Mouse (Mus musculus) heart, adult 2 months (tissue): Measurements from ENCODE around the gene Tenm4. TPM values are rescaled to one million over a fixed set of nuclear protein-coding genes. Genes with fewer than 3 reads are reported as not detected.

Experiments
- DNase-seq, 2 experiments: peaks; one replicate each; pipeline ENCODE4 v3.0.0; 2021
- H3K27ac ChIP-seq: fragments of 200-600 bp; 2 replicates; pipeline ENCODE4 v1.8.1; 2022
- H3K27me3 ChIP-seq: fragments of 200-500 bp; 2 replicates; pipeline ENCODE4 v1.6.1; 2012; ENCODE audit warnings: mild to moderate bottlenecking, low read length, inconsistent platforms, mixed read lengths; ENCODE audit not compliant: control insufficient read depth, insufficient read depth
- H3K36me3 ChIP-seq: fragments of 200-500 bp; 2 replicates; pipeline ENCODE4 v1.6.1; 2012; ENCODE audit warnings: low read length, inconsistent platforms; ENCODE audit not compliant: control insufficient read depth, insufficient read depth
- H3K4me1 ChIP-seq: fragments of 200-500 bp; 2 replicates; pipeline ENCODE4 v1.6.1; 2011; ENCODE audit warnings: low read length; ENCODE audit not compliant: control insufficient read depth, insufficient read depth
- H3K4me3 ChIP-seq: fragments of 200-600 bp; 2 replicates; pipeline ENCODE4 v1.8.1; 2022
- H3K79me2 ChIP-seq: fragments of 200-500 bp; replicated peaks from 2 replicates; pipeline ENCODE4 v1.6.1; 2012; ENCODE audit warnings: mild to moderate bottlenecking, inconsistent platforms, low read length, moderate library complexity, mixed read lengths; ENCODE audit not compliant: control insufficient read depth, insufficient read depth
- H3K9ac ChIP-seq: fragments of 200-500 bp; 2 replicates; pipeline ENCODE4 v1.6.1; 2012; ENCODE audit warnings: low read depth, mild to moderate bottlenecking, control low read depth, inconsistent platforms, low read length, mixed read lengths
- CTCF ChIP-seq: fragments of 200-600 bp; IDR thresholded peaks from 2 replicates; pipeline ENCODE4 v1.8.1; 2022; ENCODE audit warnings: antibody characterized with exemption, mild to moderate bottlenecking, moderate library complexity
- EP300 ChIP-seq: fragments of 200-500 bp; IDR thresholded peaks from 2 replicates; pipeline ENCODE4 v1.6.1; 2011; ENCODE audit warnings: low read depth, low read length, control low read depth; ENCODE audit not compliant: insufficient read depth
- POLR2A ChIP-seq: fragments of 200-500 bp; IDR thresholded peaks from 2 replicates; pipeline ENCODE4 v1.6.1; 2011; ENCODE audit warnings: mild to moderate bottlenecking, low read depth, low read length, control low read depth; ENCODE audit not compliant: insufficient read depth
- WGBS: fragments of 180-500 bp; shearing (Covaris S2); methylation state at CpG from one replicate; pipeline ENCODE4 v1.1.7; 2018; 5-methylcytosine and 5-hydroxymethylcytosine counted together
- intact Hi-C: fragments of 180-260 bp; cut with DNase I; formaldehyde crosslinking; loops from one replicate; pipeline ENCODE4 v1.15.1; 2025
- polyA plus RNA-seq: library from polyadenylated mRNA; depleted of rRNA; stranded (reverse); fragments of >200 nt; gene quantifications from 2 replicates; pipeline ENCODE4 v1.2.3, GENCODE M21; 2012
- total RNA-seq, 2 experiments: library from RNA; stranded (reverse); gene quantifications; 2 replicates each; pipeline ENCODE4 v1.2.3; 2021

The Tenm4 gene
- total and polyA plus RNA-seq, 3 experiments: 0.34 to 1.3 (median 0.74) TPM

DNA sequence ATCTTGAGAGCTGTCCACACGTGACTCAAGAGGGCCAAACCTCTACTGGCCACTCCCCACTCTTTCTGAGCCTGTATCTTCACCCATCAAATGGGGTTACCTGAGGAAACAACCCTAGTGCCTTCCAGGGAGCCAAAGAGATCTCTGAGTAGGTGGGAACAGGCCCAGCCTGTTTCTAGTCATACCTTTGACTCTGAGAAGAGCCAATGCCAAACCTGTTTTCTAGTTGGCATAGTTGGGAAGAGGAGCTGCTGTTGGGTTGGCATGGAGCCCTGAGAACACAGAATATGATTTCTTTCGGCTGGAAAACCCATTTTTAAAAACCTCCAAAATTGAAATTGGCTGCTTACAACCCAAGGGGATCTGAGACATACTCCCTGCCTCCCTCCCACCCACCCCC, 286.8 kb downstream of the Tenm4 start:
- no peak for TF ChIP-seq POLR2A
- H3K36me3 ChIP-seq: no peaks in the 10 kb centered on the region
- H3K79me2 ChIP-seq: no peaks in the 10 kb centered on the region
- no peaks in the 10 kb centered on the region for H3K27me3 ChIP-seq
- no peak overlapping the region for H3K4me3 ChIP-seq
- intact Hi-C loops: no loop called here
- H3K9ac ChIP-seq: no peak overlapping the region
- DNase-seq: no peak
- no peaks in the 10 kb centered on the region for H3K4me1 ChIP-seq
- 62% methylated on average over 2 of the region's 2 CpGs for WGBS
- H3K27ac ChIP-seq: no peak overlapping the region

DNA sequence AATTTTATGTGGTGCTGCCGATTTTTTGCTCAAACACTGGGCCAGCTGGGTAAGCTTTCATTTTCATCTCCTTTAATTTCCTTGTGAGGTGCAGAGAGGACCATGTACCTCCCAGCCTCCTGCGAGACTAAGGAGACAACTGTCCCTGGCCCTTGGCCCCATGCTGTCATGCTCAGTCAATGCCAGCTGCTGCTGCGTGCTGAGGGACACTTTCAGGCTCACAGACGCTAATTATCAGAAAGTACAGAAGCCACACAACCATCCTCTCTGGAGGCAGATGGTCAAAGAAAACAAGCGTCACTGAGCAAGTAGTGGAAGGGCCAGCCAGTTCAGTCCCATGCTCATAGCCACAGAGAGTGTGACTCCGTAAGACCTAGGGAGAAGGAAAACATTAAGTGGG, 287.9 kb downstream of the Tenm4 start:
- no peak overlapping the region for H3K27ac ChIP-seq
- TF ChIP-seq EP300 (no peak), CTCF (no peak), POLR2A (no peak)
- H3K4me1 ChIP-seq: no peaks in the 10 kb centered on the region
- no peak overlapping the region for H3K9ac ChIP-seq
- WGBS: 65% methylated on average over 6 of the region's 6 CpGs
- DNase-seq: no peak
- intact Hi-C loops: no loop called here
- H3K36me3 ChIP-seq: no peaks in the 10 kb centered on the region
- H3K4me3 ChIP-seq: no peak overlapping the region
- H3K27me3 ChIP-seq: no peaks in the 10 kb centered on the region
- H3K79me2 ChIP-seq: no peaks in the 10 kb centered on the region

DNA sequence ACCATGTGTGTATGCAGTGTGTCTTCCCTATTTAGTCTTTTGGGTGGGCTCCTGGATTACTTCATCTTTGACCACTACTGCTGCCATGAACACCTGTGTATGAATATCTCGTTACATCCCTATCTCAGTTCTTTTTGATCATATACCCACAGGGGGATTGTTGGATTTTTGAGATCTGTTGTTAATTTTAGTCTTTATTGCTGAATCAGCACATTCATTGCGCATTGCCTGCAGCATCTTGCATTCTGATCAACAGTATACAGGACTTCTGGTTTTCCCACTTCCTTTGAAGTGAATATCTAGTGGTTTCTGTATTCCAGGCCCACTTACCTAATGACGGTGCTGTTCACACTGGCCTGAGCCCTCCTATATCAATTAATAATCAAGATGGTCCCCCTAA, 295.7 kb downstream of the Tenm4 start:
- intact Hi-C loops: no loop called here
- WGBS: 85% methylated on average over 3 of the region's 3 CpGs

DNA sequence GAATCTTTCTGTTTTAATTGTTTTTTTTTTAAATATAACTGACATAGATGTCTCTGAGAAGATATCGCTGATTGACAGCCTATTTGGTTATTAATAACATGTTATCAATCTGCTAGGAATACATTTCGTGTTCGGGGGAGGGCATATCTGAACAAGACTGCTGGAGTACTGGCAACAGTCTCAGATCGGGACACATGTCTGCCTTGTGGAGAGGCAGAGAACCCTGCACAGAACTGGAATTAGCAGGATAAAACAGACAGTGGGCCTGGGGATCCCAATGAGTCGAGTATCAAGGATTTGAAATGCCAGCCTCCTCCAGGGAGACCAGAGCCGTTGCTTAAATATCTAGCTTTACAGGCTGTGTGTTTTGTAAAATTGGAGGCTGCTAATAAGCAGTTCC, 299.8 kb downstream of the Tenm4 start:
- intact Hi-C loops: no loop called here
- H3K4me1 ChIP-seq: no peaks in the 10 kb centered on the region
- WGBS: 60% methylated on average over 6 of the region's 6 CpGs

More for the DNA sequence above, 295.7 kb downstream of the Tenm4 start:
- Histone ChIP-seq H3K27me3 (no peaks in the 10 kb centered on the region), H3K27ac (no peak overlapping the region), H3K36me3 (no peaks in the 10 kb centered on the region), H3K9ac (no peak overlapping the region), H3K79me2 (no peaks in the 10 kb centered on the region), H3K4me3 (no peak overlapping the region), H3K4me1 (no peaks in the 10 kb centered on the region)
- DNase-seq: no peak
- TF ChIP-seq EP300 (no peak), CTCF (no peak), POLR2A (no peak)

DNA sequence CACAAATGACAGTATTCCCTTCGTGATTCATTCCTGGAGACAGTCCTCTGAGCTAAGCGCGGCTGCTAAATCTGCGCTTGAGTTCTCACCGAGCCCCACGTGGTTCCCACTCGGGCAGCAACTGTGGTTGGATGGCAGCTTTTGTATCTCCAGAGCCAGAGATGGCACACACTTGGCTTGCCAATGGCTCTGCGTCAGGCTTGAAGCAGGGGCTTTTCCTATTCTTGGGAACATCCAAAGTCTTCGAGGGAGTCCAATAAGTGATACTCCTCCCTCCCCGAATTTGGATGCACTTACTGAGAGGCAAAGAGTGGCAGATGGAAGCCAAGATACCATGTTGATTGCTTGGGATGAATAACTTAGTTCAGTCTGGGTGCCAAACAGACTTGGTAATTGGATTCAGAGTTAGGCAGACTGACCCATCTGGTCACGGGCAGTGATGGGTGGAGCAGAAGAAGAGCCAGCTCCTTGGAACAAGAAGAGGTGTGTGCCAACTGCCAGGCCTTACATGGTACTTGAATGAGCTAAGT, 303.6 kb downstream of the Tenm4 start:
- H3K27me3 ChIP-seq: no peaks in the 10 kb centered on the region
- no peaks in the 10 kb centered on the region for H3K79me2 ChIP-seq
- no peak for DNase-seq
- H3K9ac ChIP-seq: no peak overlapping the region
- H3K4me3 ChIP-seq: no peak overlapping the region
- TF ChIP-seq EP300 (no peak), POLR2A (no peak), CTCF (no peak)
- WGBS: 81% methylated on average over 11 of the region's 11 CpGs
- H3K36me3 ChIP-seq: no peaks in the 10 kb centered on the region
- no peaks in the 10 kb centered on the region for H3K4me1 ChIP-seq
- H3K27ac ChIP-seq: no peak overlapping the region
- intact Hi-C loops: no loop called here

More for the DNA sequence above, 299.8 kb downstream of the Tenm4 start:
- Histone ChIP-seq H3K36me3 (no peaks in the 10 kb centered on the region), H3K27ac (no peak overlapping the region), H3K27me3 (no peaks in the 10 kb centered on the region), H3K4me3 (no peak overlapping the region), H3K9ac (no peak overlapping the region), H3K79me2 (no peaks in the 10 kb centered on the region)
- no peak for TF ChIP-seq CTCF
- TF ChIP-seq EP300: no peak
- no peak for TF ChIP-seq POLR2A
- DNase-seq: no peak

DNA sequence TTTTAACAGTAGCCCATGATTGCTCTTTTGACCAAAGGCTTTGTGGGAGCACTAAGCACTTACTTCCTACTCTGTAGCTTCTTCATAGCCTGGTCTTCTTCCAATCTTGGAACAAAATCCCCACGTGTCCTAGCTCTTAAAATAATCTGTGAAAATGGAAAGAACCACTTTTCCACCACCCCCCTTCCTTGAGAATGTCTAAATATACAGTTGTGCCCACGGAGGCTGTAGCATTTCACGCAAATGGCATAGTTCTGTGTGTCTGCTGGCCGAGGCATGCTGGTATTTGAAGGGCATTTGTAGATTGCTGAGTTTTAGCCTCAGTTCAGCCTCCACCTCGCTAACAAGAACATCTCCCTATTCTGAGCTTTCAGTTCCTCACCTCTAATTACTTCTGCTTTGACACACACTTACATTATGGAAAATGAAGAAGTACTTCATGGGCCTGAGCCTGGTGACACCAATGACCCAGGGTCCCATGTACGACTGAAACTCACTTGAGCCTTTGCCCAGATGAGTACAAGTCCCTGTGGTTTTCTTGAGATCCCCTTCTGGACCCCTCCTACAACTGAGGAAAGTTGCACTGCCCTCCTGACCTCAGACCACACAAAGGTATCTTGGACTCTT, 306.1 kb downstream of the Tenm4 start:
- 76% methylated on average over 6 of the region's 6 CpGs for WGBS

More for the DNA sequence above, 306.1 kb downstream of the Tenm4 start:
- DNase-seq: no peak
- Histone ChIP-seq H3K9ac (no peak overlapping the region), H3K4me3 (no peak overlapping the region), H3K36me3 (no peaks in the 10 kb centered on the region), H3K79me2 (no peaks in the 10 kb centered on the region), H3K27ac (no peak overlapping the region), H3K27me3 (no peaks in the 10 kb centered on the region), H3K4me1 (no peaks in the 10 kb centered on the region)
- TF ChIP-seq POLR2A (no peak), EP300 (no peak), CTCF (no peak)
- intact Hi-C loops: no loop called here
